Mouse (Mus musculus) liver, adult (tissue): Measurements from ENCODE around the gene Prrc2c.

Experiments
- GATA4 ChIP-seq: IDR thresholded peaks from 2 replicates; pipeline ENCODE4 v1.6.1; 2014; ENCODE audit warnings: mild to moderate bottlenecking, low read length; ENCODE audit not compliant: insufficient replicate concordance

The Prrc2c gene

DNA sequence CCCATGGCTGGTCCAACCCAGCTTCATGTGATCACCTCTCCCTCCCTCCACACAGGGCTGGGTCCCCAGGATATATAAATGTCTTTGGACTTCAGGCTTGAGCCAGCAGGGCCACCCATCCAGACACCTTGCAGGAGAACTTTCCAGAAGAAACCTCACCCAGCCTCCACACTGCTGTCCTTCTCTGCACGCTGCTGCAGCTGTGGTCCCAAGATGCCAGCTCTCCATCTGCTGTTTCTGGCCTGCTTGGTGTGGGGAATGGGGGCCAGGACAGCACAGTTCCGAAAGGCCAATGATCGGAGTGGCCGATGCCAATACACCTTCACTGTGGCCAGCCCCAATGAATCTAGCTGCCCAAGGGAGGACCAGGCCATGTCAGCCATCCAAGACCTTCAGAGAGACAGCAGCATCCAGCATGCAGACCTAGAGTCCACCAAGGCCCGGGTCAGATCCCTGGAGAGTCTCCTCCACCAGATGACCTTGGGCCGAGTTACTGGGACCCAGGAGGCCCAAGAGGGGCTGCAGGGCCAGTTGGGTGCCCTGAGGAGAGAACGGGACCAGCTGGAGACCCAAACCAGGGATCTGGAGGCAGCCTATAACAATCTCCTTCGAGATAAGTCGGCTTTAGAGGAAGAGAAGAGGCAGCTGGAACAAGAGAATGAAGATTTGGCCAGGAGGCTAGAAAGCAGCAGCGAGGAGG, 101.2 kb downstream of the Prrc2c start, which contains the start of gene Myoc:
Gene Myoc, plus strand, starts transcription at position 105 of the 700 bp plus-strand sequence.
- no peak for TF ChIP-seq GATA4

DNA sequence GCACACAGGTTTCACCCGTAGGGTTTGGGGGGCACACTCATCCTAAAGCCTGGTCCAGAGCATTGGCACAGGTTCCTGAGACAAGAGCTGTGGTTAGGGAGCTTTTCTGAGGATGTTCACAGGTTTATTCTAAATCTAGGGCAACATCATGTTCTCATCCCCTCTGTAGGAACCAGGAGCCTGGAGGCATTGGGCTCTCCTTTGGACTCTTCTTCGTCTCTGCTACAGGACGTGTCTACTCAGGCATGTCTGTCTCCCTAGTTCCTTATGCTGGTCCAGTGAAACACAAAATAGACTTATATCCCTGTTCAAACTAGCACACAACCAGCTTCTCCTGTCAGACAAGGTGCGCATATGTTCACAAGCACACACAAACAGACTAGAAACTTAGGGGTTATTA, 101.8 kb downstream of the Prrc2c start:
- TF ChIP-seq GATA4 = no peak

DNA sequence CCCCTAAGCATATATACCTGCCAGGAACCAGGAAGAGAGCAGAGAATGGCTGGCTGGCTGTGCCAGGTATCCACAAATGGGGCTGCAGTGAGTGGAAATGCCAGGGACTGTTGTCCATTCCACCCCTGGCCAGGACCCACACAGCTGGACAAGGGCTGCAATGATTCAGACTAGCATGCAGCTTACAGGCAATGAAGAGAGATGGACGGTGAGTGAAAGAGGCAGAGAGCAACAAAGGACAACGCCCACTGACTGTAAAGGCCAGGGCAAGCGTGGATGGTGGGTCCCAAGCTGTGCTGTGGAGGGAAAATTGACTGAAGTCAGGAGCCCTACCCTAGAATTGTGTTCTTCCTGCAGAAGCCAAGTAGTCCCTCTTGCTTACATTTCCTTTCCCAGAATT, 103.8 kb downstream of the Prrc2c start:
- no peak for TF ChIP-seq GATA4

DNA sequence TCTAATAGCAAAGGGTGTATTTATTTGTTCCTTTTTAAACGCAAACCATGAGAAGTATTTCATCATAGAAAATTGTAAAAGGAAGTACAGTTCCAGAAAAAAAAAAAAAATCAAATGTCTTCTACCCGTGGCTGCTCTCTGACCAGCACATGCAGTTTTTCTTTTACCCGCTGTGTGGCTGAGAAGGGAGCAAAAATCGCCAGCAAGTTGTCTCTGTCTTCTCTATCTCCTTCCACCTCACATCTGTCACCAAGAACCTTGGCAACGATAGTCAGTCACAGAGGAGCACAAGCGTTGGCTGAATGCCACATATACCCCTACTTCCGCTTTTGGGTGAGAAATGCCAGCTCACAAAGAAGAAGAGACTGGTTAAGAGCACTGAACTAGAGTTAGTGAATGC, 115.1 kb downstream of the Prrc2c start:
- no peak for TF ChIP-seq GATA4

DNA sequence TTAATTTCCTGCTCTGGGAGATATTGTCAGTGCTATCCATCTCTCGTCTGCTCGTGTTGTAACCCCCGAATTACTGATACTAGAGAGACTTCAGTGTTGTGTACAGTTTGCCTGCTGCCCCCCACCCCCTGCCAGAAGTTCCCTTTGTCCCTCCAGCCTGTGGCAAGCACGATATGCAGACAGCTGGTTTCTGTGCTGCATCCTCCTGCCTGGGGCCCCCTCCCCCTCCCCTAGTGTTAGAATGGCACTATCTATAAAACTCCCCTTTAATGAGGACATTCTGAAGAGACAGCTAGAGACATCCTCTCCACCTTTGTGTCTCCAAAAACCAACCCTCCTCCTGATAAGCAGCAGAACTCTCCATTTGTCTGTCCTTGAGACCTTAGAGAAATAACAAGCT, 116.5 kb downstream of the Prrc2c start:
- TF ChIP-seq GATA4 = no peak
